Mouse (Mus musculus) spleen, adult 2 months (tissue): ENCODE data around the gene Vmn1r14.

Source experiments
- CTCF ChIP-seq: fragments of 200-500 bp; IDR thresholded peaks from 2 replicates; pipeline ENCODE4 v1.5.1; 2011; ENCODE audit warnings: mild to moderate bottlenecking, inconsistent platforms; ENCODE audit not compliant: insufficient read depth, insufficient read length, insufficient replicate concordance; ENCODE audit errors: extremely low read depth
- POLR2A ChIP-seq: fragments of 200-500 bp; IDR thresholded peaks from 2 replicates; pipeline ENCODE4 v1.6.1; 2011; ENCODE audit warnings: low read depth, low read length, inconsistent platforms

DNA sequence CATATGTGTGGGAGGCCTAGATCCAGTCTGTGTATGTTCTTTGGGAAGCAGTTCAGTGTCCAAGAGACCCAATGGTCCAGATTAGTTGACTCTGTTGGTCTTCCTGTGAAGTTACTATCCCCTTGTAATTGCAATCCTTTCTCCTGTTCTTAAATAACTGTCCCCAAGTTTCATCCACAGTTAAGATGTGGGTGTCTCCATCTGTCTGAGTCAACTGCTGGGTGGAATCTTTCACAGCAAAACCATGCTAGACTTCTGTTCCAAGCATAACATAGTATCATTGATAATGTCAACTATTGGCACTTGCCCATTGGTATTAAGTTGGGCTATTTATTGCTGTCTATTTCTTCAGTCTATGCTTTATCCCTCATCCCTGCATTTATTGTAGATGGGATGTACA, 47.5 kb downstream of the Vmn1r14 start:
- no peak for TF ChIP-seq CTCF
- no peak for TF ChIP-seq POLR2A
